Mouse (Mus musculus) liver, postnatal 0 days (tissue): ENCODE data around the gene Blvrb.

Experiments used
- CTCF ChIP-seq: sonication (generic); IDR thresholded peaks from 2 replicates; pipeline ENCODE4 v1.5.1; 2016; ENCODE audit warnings: antibody characterized with exemption, low read depth
- EP300 ChIP-seq: IDR thresholded peaks from 2 replicates; pipeline ENCODE4 v1.6.1; 2016; ENCODE audit warnings: antibody characterized with exemption, low read depth, mild to moderate bottlenecking

GRCm38 (mm10) chr7:27427387-27427786 lies 20.4 kb upstream of the Blvrb start:
- TF ChIP-seq CTCF (no peak), EP300 (no peak)
